Mouse (Mus musculus) MEL (cell line): ENCODE results near the gene Ctsd. TPM values are rescaled to one million over a fixed set of nuclear protein-coding genes. Genes with fewer than 3 reads are reported as not detected.

Source experiments
- DNase-seq: peaks from one replicate; pipeline ENCODE4 v3.0.0; 2011; ENCODE audit warnings: low read depth, low spot score
- H3K27ac ChIP-seq: 2 replicates; pipeline ENCODE4 v1.5.1; 2012; ENCODE audit warnings: low read depth, mild to moderate bottlenecking, control low read depth, low read length, moderate library complexity; ENCODE audit not compliant: control insufficient read depth
- H3K27me3 ChIP-seq, 2 experiments: fragments of 150-350 bp in 1 of 2; sonication (generic) in 1 of 2; 2 replicates each; pipeline ENCODE4 v1.6.1; 2012; ENCODE audit warnings: low read length in 2 of 2, mild to moderate bottlenecking in 2 of 2, improper control_type of control experiment in 1 of 2, moderate library complexity in 1 of 2; ENCODE audit not compliant: insufficient read depth in 2 of 2, control insufficient read depth in 1 of 2
- H3K36me3 ChIP-seq, 2 experiments: 2 replicates each; pipeline ENCODE4 v1.6.1; 2012 to 2014; ENCODE audit warnings: low read length in 2 of 2, improper control_type of control experiment in 1 of 2, inconsistent platforms in 1 of 2, mild to moderate bottlenecking in 1 of 2; ENCODE audit not compliant: insufficient read depth in 2 of 2, control insufficient read depth in 1 of 2
- H3K4me1 ChIP-seq, 2 experiments: fragments of 150-350 bp in 1 of 2; sonication (generic) in 1 of 2; 2 replicates each; pipeline ENCODE4 v1.6.1; 2012; ENCODE audit warnings: low read length in 2 of 2, improper control_type of control experiment in 1 of 2, mild to moderate bottlenecking in 1 of 2; ENCODE audit not compliant: insufficient read depth in 2 of 2, control insufficient read depth in 1 of 2
- H3K4me3 ChIP-seq, 2 experiments: fragments of 150-350 bp in 1 of 2; sonication (generic) in 1 of 2; 2 replicates each; pipeline ENCODE4 v1.5.1; 2012; ENCODE audit warnings: low read depth in 2 of 2, low read length in 2 of 2, mild to moderate bottlenecking in 2 of 2, moderate library complexity in 2 of 2, control low read depth in 1 of 2, improper control_type of control experiment in 1 of 2; ENCODE audit not compliant: control insufficient read depth in 1 of 2, insufficient read depth in 1 of 2
- H3K79me2 ChIP-seq: 2 replicates; pipeline ENCODE4 v1.6.1; 2012; ENCODE audit warnings: mild to moderate bottlenecking, low read length, moderate library complexity; ENCODE audit not compliant: control insufficient read depth, poor library complexity, insufficient read depth
- H3K9ac ChIP-seq: 2 replicates; pipeline ENCODE4 v1.6.1; 2012; ENCODE audit warnings: low read depth, mild to moderate bottlenecking, control low read depth, low read length, moderate library complexity; ENCODE audit not compliant: control insufficient read depth, poor library complexity, severe bottlenecking
- H3K9me3 ChIP-seq: fragments of 150-350 bp; sonication (generic); replicated peaks from 2 replicates; pipeline ENCODE4 v1.6.1; 2012; ENCODE audit warnings: mild to moderate bottlenecking, low read length, improper control_type of control experiment, moderate library complexity; ENCODE audit not compliant: insufficient read depth
- BHLHE40 ChIP-seq: IDR thresholded peaks from 2 replicates; pipeline ENCODE4 v1.6.1; 2012; ENCODE audit warnings: low read depth, mild to moderate bottlenecking, inconsistent platforms, low read length, improper control_type of control experiment, borderline replicate concordance
- CHD1 ChIP-seq: IDR thresholded peaks from 2 replicates; pipeline ENCODE4 v1.6.1; 2012; ENCODE audit warnings: low read depth, mild to moderate bottlenecking, inconsistent platforms, low read length, improper control_type of control experiment
- CHD2 ChIP-seq: IDR thresholded peaks from 2 replicates; pipeline ENCODE4 v1.6.1; 2011; ENCODE audit warnings: low read length, improper control_type of control experiment
- CTCF ChIP-seq, 3 experiments: IDR thresholded peaks in 2 of 3; conservative IDR thresholded peaks in 1 of 3; 2 replicates each; pipeline ENCODE4 v1.5.1; 2011 to 2012; ENCODE audit warnings: low read length in 3 of 3, low read depth in 2 of 3, mild to moderate bottlenecking in 2 of 3, improper control_type of control experiment in 1 of 3, inconsistent platforms in 1 of 3, mixed read lengths in 1 of 3, moderate library complexity in 1 of 3; ENCODE audit not compliant: control insufficient read depth in 1 of 3, insufficient read depth in 1 of 3, poor library complexity in 1 of 3, severe bottlenecking in 1 of 3
- E2F4 ChIP-seq: IDR thresholded peaks from 2 replicates; pipeline ENCODE4 v1.6.1; 2011; ENCODE audit warnings: low read depth, low read length, improper control_type of control experiment, borderline replicate concordance
- ELF1 ChIP-seq: IDR thresholded peaks from 2 replicates; pipeline ENCODE4 v1.6.1; 2014; ENCODE audit warnings: low read depth, mild to moderate bottlenecking, inconsistent platforms, low read length, improper control_type of control experiment, moderate library complexity
- EP300 ChIP-seq, 2 experiments: IDR thresholded peaks; 2 replicates each; pipeline ENCODE4 v1.6.1; 2011; ENCODE audit warnings: improper control_type of control experiment in 2 of 2, low read length in 2 of 2, low read depth in 1 of 2, mild to moderate bottlenecking in 1 of 2
- ETS1 ChIP-seq: IDR thresholded peaks from 2 replicates; pipeline ENCODE4 v1.6.1; 2012; ENCODE audit warnings: low read depth, mild to moderate bottlenecking, inconsistent platforms, low read length, improper control_type of control experiment, moderate library complexity
- HCFC1 ChIP-seq: IDR thresholded peaks from 2 replicates; pipeline ENCODE4 v1.6.1; 2012; ENCODE audit warnings: low read depth, mild to moderate bottlenecking, inconsistent platforms, low read length, improper control_type of control experiment, moderate library complexity
- KAT2A ChIP-seq: conservative IDR thresholded peaks from 2 replicates; pipeline ENCODE4 v1.6.1; 2012; ENCODE audit warnings: low read depth, low read length, improper control_type of control experiment, inconsistent platforms
- MAFK ChIP-seq: IDR thresholded peaks from 2 replicates; pipeline ENCODE4 v1.6.1; 2011; ENCODE audit warnings: low read depth, mild to moderate bottlenecking, low read length, improper control_type of control experiment, borderline replicate concordance
- MAZ ChIP-seq: IDR thresholded peaks from 2 replicates; pipeline ENCODE4 v1.6.1; 2012; ENCODE audit warnings: low read depth, mild to moderate bottlenecking, inconsistent platforms, low read length, improper control_type of control experiment
- MXI1 ChIP-seq: IDR thresholded peaks from 2 replicates; pipeline ENCODE4 v1.6.1; 2011; ENCODE audit warnings: mild to moderate bottlenecking, low read depth, low read length, improper control_type of control experiment
- MYC ChIP-seq: IDR thresholded peaks from 2 replicates; pipeline ENCODE4 v1.6.1; 2011; ENCODE audit warnings: low read depth, mild to moderate bottlenecking, low read length, improper control_type of control experiment, moderate library complexity
- NRF1 ChIP-seq: IDR thresholded peaks from 2 replicates; pipeline ENCODE4 v1.6.1; 2014; ENCODE audit warnings: low read depth, mild to moderate bottlenecking, inconsistent platforms, low read length, improper control_type of control experiment, moderate library complexity; ENCODE audit not compliant: poor library complexity, insufficient read depth, severe bottlenecking
- POLR2A ChIP-seq, 2 experiments: IDR thresholded peaks; 2 replicates each; pipeline ENCODE4 v1.6.1; 2011 to 2012; ENCODE audit warnings: low read length in 2 of 2, mild to moderate bottlenecking in 2 of 2, control low read depth in 1 of 2, improper control_type of control experiment in 1 of 2, low read depth in 1 of 2, moderate library complexity in 1 of 2; ENCODE audit not compliant: control insufficient read depth in 1 of 2, insufficient read depth in 1 of 2, poor library complexity in 1 of 2
- RAD21 ChIP-seq: IDR thresholded peaks from 2 replicates; pipeline ENCODE4 v1.6.1; 2011; ENCODE audit warnings: mild to moderate bottlenecking, low read depth, low read length, improper control_type of control experiment
- SIN3A ChIP-seq: IDR thresholded peaks from 2 replicates; pipeline ENCODE4 v1.6.1; 2012; ENCODE audit warnings: low read length, improper control_type of control experiment, inconsistent platforms
- TAL1 ChIP-seq: IDR thresholded peaks from 2 replicates; pipeline ENCODE4 v1.6.1; 2012; ENCODE audit warnings: mild to moderate bottlenecking, inconsistent platforms, low read length, moderate library complexity, mixed read lengths
- TBP ChIP-seq: IDR thresholded peaks from 2 replicates; pipeline ENCODE4 v1.8.0; 2011; ENCODE audit warnings: low read depth, low read length, improper control_type of control experiment
- TCF12 ChIP-seq: IDR thresholded peaks from 2 replicates; pipeline ENCODE4 v1.6.1; 2014; ENCODE audit warnings: low read depth, mild to moderate bottlenecking, inconsistent platforms, low read length, improper control_type of control experiment, moderate library complexity
- USF2 ChIP-seq, 2 experiments: IDR thresholded peaks; 2 replicates each; pipeline ENCODE4 v1.6.1; 2011 to 2012; ENCODE audit warnings: improper control_type of control experiment in 2 of 2, low read length in 2 of 2, borderline replicate concordance in 1 of 2, inconsistent platforms in 1 of 2, low read depth in 1 of 2, mild to moderate bottlenecking in 1 of 2; ENCODE audit not compliant: insufficient read depth in 1 of 2
- ZC3H11A ChIP-seq: IDR thresholded peaks from 2 replicates; pipeline ENCODE4 v1.6.1; 2012; ENCODE audit warnings: low read depth, mild to moderate bottlenecking, inconsistent platforms, low read length, improper control_type of control experiment
- ZKSCAN1 ChIP-seq: IDR thresholded peaks from 2 replicates; pipeline ENCODE4 v1.6.1; 2012; ENCODE audit warnings: low read depth, mild to moderate bottlenecking, inconsistent platforms, low read length, improper control_type of control experiment, moderate library complexity
- ZMIZ1 ChIP-seq: IDR thresholded peaks from 2 replicates; pipeline ENCODE4 v1.6.1; 2012; ENCODE audit warnings: low read depth, mild to moderate bottlenecking, inconsistent platforms, low read length, improper control_type of control experiment, moderate library complexity
- ZNF384 ChIP-seq: IDR thresholded peaks from 2 replicates; pipeline ENCODE4 v1.6.1; 2012; ENCODE audit warnings: low read depth, mild to moderate bottlenecking, inconsistent platforms, low read length, improper control_type of control experiment
- polyA plus RNA-seq, 2 experiments: library from polyadenylated mRNA; stranded (reverse) in 1 of 2; unstranded in 1 of 2; fragments of >175 nt in 1 of 2; fragments of >200 nt in 1 of 2; gene quantifications; 2 replicates each; pipeline versions ENCODE4 v1.2.1 to v1.2.4; 2012; ENCODE audit warnings: low replicate concordance in 2 of 2, low read depth in 1 of 2; ENCODE audit not compliant: insufficient read length in 2 of 2, insufficient read depth in 1 of 2, missing spikeins in 1 of 2
- total RNA-seq: library from RNA; depleted of rRNA; stranded (reverse); fragments of 300-350 nt; gene quantifications from 2 replicates; pipeline ENCODE4 v1.2.3, GENCODE M21; 2012

The Ctsd gene
- total and polyA plus RNA-seq, 3 experiments, result 89.3 to 179 (median 115) TPM

DNA sequence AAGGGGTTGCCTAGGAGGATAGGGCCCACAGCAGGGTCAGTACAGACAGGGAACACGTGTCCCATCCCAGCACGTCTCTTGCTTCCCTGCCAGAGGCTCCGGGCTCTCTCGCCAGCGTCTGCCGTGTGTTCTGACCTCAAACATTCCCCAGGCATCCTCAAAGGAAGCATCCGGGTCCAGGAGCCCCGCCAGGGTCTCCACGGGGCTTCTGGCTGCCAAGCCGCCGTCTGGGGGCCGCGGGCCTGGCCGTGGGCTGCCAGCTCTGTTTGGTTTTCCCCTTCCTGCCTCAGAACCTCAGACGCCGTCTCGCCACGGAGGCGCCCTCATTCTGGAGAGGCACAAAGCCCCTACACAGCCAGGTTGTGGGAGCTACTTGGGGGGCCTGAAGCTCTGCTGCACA, 45.8 kb upstream of the Ctsd start:
- no peaks in the 10 kb centered on the region for H3K4me1 ChIP-seq
- H3K79me2 ChIP-seq, result no peaks in the 10 kb centered on the region
- H3K27ac ChIP-seq, result no peak overlapping the region
- H3K36me3 ChIP-seq, result no peaks in the 10 kb centered on the region
- no peak for TF ChIP-seq SIN3A
- TF ChIP-seq MYC, result no peak
- no peak for TF ChIP-seq MAZ
- TF ChIP-seq ZKSCAN1, result no peak
- no peak for TF ChIP-seq HCFC1
- no peak for TF ChIP-seq ZC3H11A
- TF ChIP-seq KAT2A, result no peak
- no peak for TF ChIP-seq CHD1
- no peak for TF ChIP-seq TBP
- no peak for TF ChIP-seq TCF12
- TF ChIP-seq ZNF384, result no peak
- TF ChIP-seq ZMIZ1, result no peak
- TF ChIP-seq EP300 (IDR thresholded peaks at IDR 0.05; ENCODE audit: low read depth in 1 of 2, low read length in 2 of 2), result no peak
- TF ChIP-seq MXI1, result no peak
- no peak for TF ChIP-seq RAD21
- no peak for TF ChIP-seq BHLHE40
- TF ChIP-seq E2F4, result no peak
- no peak for TF ChIP-seq CHD2
- H3K27me3 ChIP-seq, result peaks cover 5 to 9% of the 10 kb centered on the region in 2 experiments; a peak in 3 of 4 replicates
- no peak overlapping the region for H3K4me3 ChIP-seq
- DNase-seq, result no peak
- H3K9ac ChIP-seq, result no peak overlapping the region
- no peaks in the 10 kb centered on the region for H3K9me3 ChIP-seq

DNA sequence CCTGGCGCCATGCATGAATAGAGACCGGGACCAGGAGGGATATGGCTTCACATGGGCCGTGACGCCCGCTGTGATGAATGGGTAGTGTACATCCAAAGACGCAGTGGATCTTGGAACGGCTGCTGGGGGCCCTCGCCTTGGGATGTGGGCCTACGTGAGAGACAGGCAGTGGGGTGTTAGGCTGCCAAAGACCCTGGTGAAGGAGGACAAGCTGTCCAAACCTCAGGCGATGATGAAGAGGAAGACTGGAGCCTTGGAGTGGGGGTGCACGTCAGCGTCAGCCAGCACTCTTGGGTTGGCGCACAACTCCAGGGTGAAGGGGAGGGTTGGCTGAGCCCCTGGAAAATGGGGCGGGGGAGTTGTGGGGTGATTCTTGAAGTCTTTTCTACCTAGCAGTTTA, 43.3 kb upstream of the Ctsd start:
- no peaks in the 10 kb centered on the region for H3K4me1 ChIP-seq
- no peak overlapping the region for H3K4me3 ChIP-seq
- H3K27ac ChIP-seq, result no peak overlapping the region
- TF ChIP-seq ELF1 (no peak), CTCF (IDR thresholded peaks at IDR 0.05 in 2 of 3, conservative IDR thresholded peaks at IDR 0.05 in 1 of 3; ENCODE audit: control insufficient read depth in 1 of 3, insufficient read depth in 1 of 3, low read depth in 2 of 3, low read length in 3 of 3, poor library complexity in 1 of 3, severe bottlenecking in 1 of 3) (no peak), SIN3A (no peak), ETS1 (no peak), KAT2A (no peak), E2F4 (no peak), TAL1 (no peak), ZMIZ1 (no peak), NRF1 (no peak), MAZ (no peak), USF2 (IDR thresholded peaks at IDR 0.05; ENCODE audit: borderline replicate concordance in 1 of 2, insufficient read depth in 1 of 2, low read depth in 1 of 2, low read length in 2 of 2) (no peak), POLR2A (IDR thresholded peaks at IDR 0.05; ENCODE audit: control insufficient read depth in 1 of 2, insufficient read depth in 1 of 2, low read depth in 1 of 2, low read length in 2 of 2, poor library complexity in 1 of 2) (no peak), MAFK (no peak)
- H3K36me3 ChIP-seq, result no peaks in the 10 kb centered on the region
- H3K79me2 ChIP-seq, result no peaks in the 10 kb centered on the region
- H3K9me3 ChIP-seq, result no peaks in the 10 kb centered on the region
- H3K27me3 ChIP-seq, result peaks cover 5 to 9% of the 10 kb centered on the region in 2 experiments; a peak in 3 of 4 replicates
- no peak for DNase-seq
- H3K9ac ChIP-seq, result no peak overlapping the region
